Mouse (Mus musculus) hindbrain, embryonic 14.5 days (tissue): ENCODE measurements around the gene Caly. TPM values are rescaled to one million over a fixed set of nuclear protein-coding genes. Genes with fewer than 3 reads are reported as not detected.

Experiments
- ATAC-seq: fragments of 200-750 bp; cut with Nextera tagmentation; 2 replicates; pipeline ENCODE4 v1.8.0; 2017; ENCODE audit warnings: moderate number of reproducible peaks, mild to moderate bottlenecking, moderate TSS enrichment, moderate library complexity; ENCODE audit not compliant: low FRiP score
- DNase-seq: peaks from one replicate; pipeline ENCODE4 v3.0.0-alpha.2; 2015; ENCODE audit warnings: low spot score
- H3K27ac ChIP-seq: fragments of 300-500 bp; sonication (generic); 2 replicates; pipeline ENCODE4 v1.5.1; 2014; ENCODE audit warnings: mild to moderate bottlenecking, moderate library complexity
- H3K27me3 ChIP-seq: fragments of 300-500 bp; sonication (generic); 2 replicates; pipeline ENCODE4 v1.6.1; 2014; ENCODE audit warnings: mild to moderate bottlenecking, low read length, mixed read lengths; ENCODE audit not compliant: control insufficient read depth, insufficient read depth
- H3K36me3 ChIP-seq: fragments of 300-500 bp; sonication (generic); replicated peaks from 2 replicates; pipeline ENCODE4 v1.6.1; 2014; ENCODE audit not compliant: control insufficient read depth, insufficient read depth
- H3K4me1 ChIP-seq: fragments of 300-500 bp; sonication (generic); replicated peaks from 2 replicates; pipeline ENCODE4 v1.6.1; 2014; ENCODE audit warnings: antibody characterized with exemption, low read length, mixed read lengths; ENCODE audit not compliant: control insufficient read depth, insufficient read depth
- H3K4me2 ChIP-seq: fragments of 300-500 bp; sonication (generic); replicated peaks from 2 replicates; pipeline ENCODE4 v1.6.1; 2014; ENCODE audit warnings: mild to moderate bottlenecking, moderate library complexity
- H3K4me3 ChIP-seq: fragments of 300-500 bp; sonication (generic); replicated peaks from 2 replicates; pipeline ENCODE4 v1.5.1; 2014; ENCODE audit warnings: mild to moderate bottlenecking, low read length
- H3K9ac ChIP-seq: fragments of 300-500 bp; sonication (generic); 2 replicates; pipeline ENCODE4 v1.6.1; 2014
- H3K9me3 ChIP-seq: fragments of 300-500 bp; sonication (generic); 2 replicates; pipeline ENCODE4 v1.6.1; 2016; ENCODE audit warnings: low read length; ENCODE audit not compliant: control insufficient read depth
- WGBS: fragments of 180-500 bp; shearing (Covaris S2); extraction: QIAGEN DNeasy Blood & Tissue Kit; methylation state at CpG from one replicate; pipeline ENCODE4 v1.1.7; 2014; 5-methylcytosine and 5-hydroxymethylcytosine counted together
- polyA plus RNA-seq: library from polyadenylated mRNA; unstranded; fragments of >200 nt; fragmentation: Nextera tagmentation; extraction: Ambion mirVana; gene quantifications from 2 replicates; pipeline ENCODE4 v1.2.1, GENCODE M21; 2014

Gene Caly
- polyA plus RNA-seq, 1 experiment from 2014 or later = 257 TPM

GRCm38 (mm10) chr7:140116329-140117054 lies 34.1 kb upstream of the Caly start, which contains the start of gene Echs1:
Gene Echs1, minus strand, starts transcription at chr7:140116476.
- Histone ChIP-seq H3K9ac (peak within 1 kb of the TSS; percentile 83), H3K4me3 (peak within 1 kb of the TSS; percentile 78), H3K27ac (peak within 1 kb of the TSS; percentile 87), H3K36me3 (peaks cover 15% of the 10 kb centered on the region), H3K4me1 (peaks cover 10% of the 10 kb centered on the region; the same call in 1 of the 2 replicates), H3K27me3 (no peaks in the 10 kb centered on the region), H3K9me3 (no peaks in the 10 kb centered on the region), H3K4me2 (peak within 1 kb of the TSS; percentile 87)
- peak; percentile 81 for DNase-seq
- 4% methylated on average over 28 of the region's 28 CpGs for WGBS
- peak; percentile 93 for ATAC-seq

DNA sequence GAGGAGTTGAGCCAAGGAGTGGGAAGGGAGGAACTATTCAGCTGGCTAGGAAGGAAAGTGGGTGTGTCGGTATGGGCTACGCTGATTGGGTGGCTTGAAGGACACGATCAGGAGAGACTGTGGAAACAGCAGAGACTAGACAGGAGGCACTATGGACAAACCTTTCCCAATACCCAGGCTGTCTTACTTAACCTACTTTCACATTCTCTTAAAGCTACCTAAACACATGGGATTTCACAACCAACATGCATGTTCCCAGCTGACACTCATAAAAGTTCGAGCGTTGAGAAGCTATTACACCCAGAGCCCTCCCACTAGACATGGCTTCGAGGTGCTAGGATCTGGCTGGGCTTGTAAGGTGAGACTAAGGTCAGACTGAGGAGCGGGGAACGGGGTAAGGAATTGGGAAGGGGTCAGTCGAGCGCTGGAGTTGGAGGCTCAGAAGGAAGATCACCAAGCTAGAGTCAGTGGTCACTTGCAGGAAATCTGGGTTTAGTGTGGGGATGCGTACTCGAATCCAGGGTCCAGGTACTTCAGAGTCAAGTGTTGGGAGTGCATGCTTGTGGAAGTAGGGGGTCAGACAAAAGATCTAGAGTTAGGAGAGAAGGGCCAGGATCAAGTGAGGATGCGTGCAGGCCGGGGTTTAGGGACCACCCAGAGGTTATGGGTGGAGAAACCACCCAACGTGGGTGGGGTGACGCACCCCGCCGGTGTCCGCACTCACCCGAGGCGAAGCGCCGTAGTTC lies 33.4 kb upstream of the Caly start, which contains the start of gene Paox:
Paox (plus strand) TSS at position 217 of the 746 bp plus-strand sequence.
- peak; percentile 48 for DNase-seq
- no peaks in the 10 kb centered on the region for H3K27me3 ChIP-seq

DNA sequence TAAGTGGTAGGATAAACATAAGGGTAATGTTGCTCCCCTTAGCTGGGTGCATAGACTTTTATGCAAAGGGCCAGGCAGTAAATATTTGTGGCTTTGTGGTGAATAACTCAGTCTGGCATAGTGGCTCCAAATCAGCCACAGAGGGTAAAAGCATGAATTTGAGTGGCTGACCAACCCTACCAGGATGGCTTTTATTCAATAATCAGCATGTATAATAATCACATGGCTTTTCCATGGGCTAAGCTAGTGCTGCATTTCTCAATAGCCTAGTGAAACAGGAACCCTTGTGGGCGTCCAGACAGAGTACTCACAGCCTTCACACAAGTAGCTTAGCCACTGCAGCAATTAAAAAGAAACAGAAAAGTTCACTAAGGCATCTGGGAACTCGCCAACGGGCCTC lies 29.6 kb upstream of the Caly start:
- DNase-seq = no peak
- 65% methylated on average over 3 of the region's 3 CpGs for WGBS
- Histone ChIP-seq H3K4me1 (peaks cover 7% of the 10 kb centered on the region; the same call in 1 of the 2 replicates), H3K36me3 (peaks cover 60% of the 10 kb centered on the region), H3K9ac (no peak overlapping the region), H3K27me3 (no peaks in the 10 kb centered on the region), H3K27ac (no peak overlapping the region), H3K4me2 (no peak overlapping the region), H3K4me3 (no peak overlapping the region), H3K9me3 (no peaks in the 10 kb centered on the region)
- no peak for ATAC-seq

More for the DNA sequence above, 33.4 kb upstream of the Caly start, which contains the start of gene Paox:
- H3K27ac ChIP-seq = peak within 1 kb of the TSS; percentile 87
- H3K4me3 ChIP-seq = peak within 1 kb of the TSS; percentile 78
- H3K36me3 ChIP-seq = peaks cover 22% of the 10 kb centered on the region
- peak within 1 kb of the TSS; percentile 83 for H3K9ac ChIP-seq
- peak; percentile 68; the same call in 1 of the 2 replicates for ATAC-seq
- no peaks in the 10 kb centered on the region for H3K9me3 ChIP-seq
- 3% methylated on average over 23 of the region's 23 CpGs for WGBS
- H3K4me1 ChIP-seq = peaks cover 10% of the 10 kb centered on the region; the same call in 1 of the 2 replicates
- peak within 1 kb of the TSS; percentile 87 for H3K4me2 ChIP-seq

DNA sequence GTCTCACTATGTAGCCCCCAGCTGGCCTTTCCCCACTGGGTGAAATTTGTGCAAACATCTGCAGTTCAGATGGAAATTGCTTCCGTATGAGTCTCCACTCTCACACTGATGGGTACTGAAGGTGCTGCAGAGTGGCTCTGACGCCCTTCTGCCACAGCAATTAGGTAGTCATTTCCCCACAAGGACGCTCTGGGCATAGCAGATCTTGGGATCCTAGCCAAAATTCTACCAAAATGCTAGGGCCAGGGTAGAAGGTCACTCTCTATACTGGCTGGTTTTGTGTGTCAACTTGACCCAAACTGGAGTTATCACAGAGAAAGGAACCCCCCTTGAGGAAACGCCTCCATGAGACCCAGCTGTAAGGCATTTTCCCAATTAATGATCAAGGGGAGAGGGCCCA lies 21.7 kb upstream of the Caly start:
- Histone ChIP-seq H3K27me3 (no peaks in the 10 kb centered on the region), H3K9me3 (no peaks in the 10 kb centered on the region), H3K4me2 (no peak overlapping the region), H3K4me1 (0 out of 2 replicates have a peak, but pooled peaks cover 10% of the 10 kb centered on the region), H3K9ac (no peak overlapping the region), H3K4me3 (no peak overlapping the region), H3K27ac (no peak overlapping the region), H3K36me3 (peaks cover 41% of the 10 kb centered on the region)
- 78% methylated on average over 4 of the region's 4 CpGs for WGBS
- ATAC-seq (no peak), DNase-seq (no peak)

DNA sequence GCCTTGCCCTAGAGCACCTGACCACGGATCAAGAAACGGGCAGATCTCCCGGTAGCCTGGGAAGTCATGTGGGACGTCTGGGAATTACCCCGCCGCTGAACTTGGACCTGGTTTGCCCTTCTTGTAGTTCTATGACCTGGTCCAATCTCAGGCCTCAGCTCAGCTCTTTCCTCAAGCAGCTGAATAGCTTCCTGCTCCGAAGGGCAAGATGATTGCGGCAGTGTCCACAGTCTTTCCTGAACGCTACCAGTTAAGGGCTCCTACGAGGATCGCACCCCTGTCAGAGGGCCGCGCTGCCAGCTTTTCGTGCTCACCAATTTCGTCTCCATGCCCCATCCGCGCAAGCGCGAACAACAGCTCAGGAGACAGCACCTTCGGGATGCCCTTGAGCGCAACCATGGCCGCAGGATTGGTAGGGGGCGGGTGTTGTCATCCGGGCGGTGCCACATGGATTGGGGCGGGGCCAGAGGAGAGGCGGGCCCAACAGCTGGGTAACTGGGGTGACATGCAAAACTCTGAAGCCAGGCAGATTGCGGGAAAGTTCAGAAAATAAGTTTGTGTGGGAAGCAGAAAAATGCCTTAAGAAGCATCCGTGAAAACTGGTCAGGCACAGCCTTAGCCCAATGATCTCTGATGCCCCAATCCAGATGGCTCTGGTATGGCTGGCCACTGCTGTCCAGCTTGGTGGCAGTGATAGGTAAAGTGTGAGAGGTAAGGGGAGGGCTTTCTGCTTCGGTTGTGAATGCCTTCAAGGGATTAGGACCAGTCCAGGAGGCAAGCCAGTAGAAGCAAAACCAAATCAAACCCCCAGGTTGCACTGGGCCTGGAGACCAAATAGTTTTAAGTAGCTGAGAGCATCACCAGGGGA lies 19.9 kb upstream of the Caly start, which contains the start of gene Fuom:
Fuom (minus strand) TSS at position 449 of the 868 bp plus-strand sequence.
- Histone ChIP-seq H3K27ac (no peak within 1 kb of the TSS), H3K36me3 (peaks cover 23% of the 10 kb centered on the region), H3K9ac (peak within 1 kb of the TSS; percentile 51), H3K9me3 (no peaks in the 10 kb centered on the region), H3K27me3 (no peaks in the 10 kb centered on the region), H3K4me1 (0 out of 2 replicates have a peak, but pooled peaks cover 10% of the 10 kb centered on the region), H3K4me2 (peak within 1 kb of the TSS; percentile 56), H3K4me3 (peak within 1 kb of the TSS; percentile 28)
- 1% methylated on average over 30 of the region's 30 CpGs for WGBS
- DNase-seq (peak; percentile 69), ATAC-seq (peak; percentile 87)

GRCm38 (mm10) chr7:140101498-140101897 lies 19.1 kb upstream of the Caly start:
- Histone ChIP-seq H3K36me3 (peaks cover 16% of the 10 kb centered on the region), H3K9me3 (no peaks in the 10 kb centered on the region), H3K4me1 (0 out of 2 replicates have a peak, but pooled peaks cover 10% of the 10 kb centered on the region), H3K27ac (no peak overlapping the region), H3K27me3 (no peaks in the 10 kb centered on the region), H3K4me2 (peak overlapping the region; percentile 56), H3K9ac (peak overlapping the region; percentile 51), H3K4me3 (peak overlapping the region; percentile 28)
- DNase-seq (no peak), ATAC-seq (no peak)
- WGBS = 82% methylated on average over 10 of the region's 10 CpGs

DNA sequence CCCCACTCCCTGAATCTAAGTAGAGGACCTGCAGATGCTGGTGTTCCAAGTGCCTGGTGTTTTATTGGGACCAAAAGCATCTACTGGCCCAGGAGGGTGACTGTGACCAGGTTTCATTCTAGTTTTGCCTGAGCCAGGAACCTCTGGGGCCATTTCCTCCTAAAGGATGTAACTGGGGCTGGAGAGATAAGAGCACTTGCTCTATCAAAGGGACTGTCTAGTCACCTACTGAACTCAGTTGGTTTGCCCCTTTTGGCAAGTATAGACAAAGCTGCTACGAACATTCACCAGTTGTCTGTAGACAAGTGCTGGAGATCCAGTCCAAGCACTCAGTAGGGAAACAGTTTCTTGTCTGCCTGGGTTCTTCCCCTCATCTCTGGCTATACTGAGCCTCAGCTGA lies 16.1 kb upstream of the Caly start:
- no peaks in the 10 kb centered on the region for H3K9me3 ChIP-seq
- no peak overlapping the region for H3K4me3 ChIP-seq
- no peak overlapping the region for H3K4me2 ChIP-seq
- DNase-seq (no peak), ATAC-seq (no peak)
- no peak overlapping the region for H3K27ac ChIP-seq
- 0 out of 2 replicates have a peak, but pooled peaks cover 10% of the 10 kb centered on the region for H3K4me1 ChIP-seq
- 100% methylated on average over 1 of the region's 1 CpGs for WGBS
- no peak overlapping the region for H3K9ac ChIP-seq
- H3K27me3 ChIP-seq = no peaks in the 10 kb centered on the region
- H3K36me3 ChIP-seq = no peaks in the 10 kb centered on the region

DNA sequence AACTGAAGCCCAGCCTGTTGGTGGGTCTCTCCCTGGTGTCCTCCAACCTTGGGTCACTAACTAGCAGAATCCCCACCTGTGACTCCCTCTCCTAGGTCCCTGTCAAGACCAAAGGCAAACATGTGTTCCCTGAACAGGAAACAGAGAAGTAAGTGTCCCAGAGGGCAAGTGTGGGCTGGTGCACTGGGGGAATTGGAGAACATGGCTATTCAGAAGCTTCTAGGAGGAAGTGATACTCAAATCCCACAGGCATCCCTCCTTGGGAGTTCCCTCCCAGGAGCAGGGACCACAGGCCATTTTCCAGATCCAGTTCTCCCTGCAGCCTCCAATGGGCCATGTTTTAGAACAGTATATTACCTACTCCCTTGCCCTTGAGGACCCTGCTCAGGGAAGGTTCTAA lies 13.7 kb upstream of the Caly start:
- Histone ChIP-seq H3K4me2 (no peak overlapping the region), H3K9me3 (no peaks in the 10 kb centered on the region), H3K4me1 (no peaks in the 10 kb centered on the region), H3K27me3 (no peaks in the 10 kb centered on the region), H3K36me3 (no peaks in the 10 kb centered on the region), H3K9ac (no peak overlapping the region), H3K27ac (no peak overlapping the region), H3K4me3 (no peak overlapping the region)
- ATAC-seq (no peak), DNase-seq (no peak)
